Mouse (Mus musculus) forebrain, postnatal 0 days (tissue): ENCODE results near the gene Shc1. TPM values are rescaled to one million over a fixed set of nuclear protein-coding genes. Genes with fewer than 3 reads are reported as not detected.

Source experiments
- ATAC-seq: fragments of 200-750 bp; cut with Nextera tagmentation; 2 replicates; pipeline ENCODE4 v1.8.0; 2017; ENCODE audit warnings: mild to moderate bottlenecking, moderate library complexity
- DNase-seq: peaks from one replicate; pipeline ENCODE4 v3.0.0-alpha.2; 2015
- H3K27ac ChIP-seq: fragments of 300-500 bp; sonication (generic); 2 replicates; pipeline ENCODE4 v1.5.1; 2014; ENCODE audit warnings: low read depth, mild to moderate bottlenecking, antibody characterized with exemption, low read length, moderate library complexity, mixed read lengths
- H3K27me3 ChIP-seq: fragments of 300-500 bp; sonication (generic); 2 replicates; pipeline ENCODE4 v1.6.1; 2014; ENCODE audit warnings: mild to moderate bottlenecking, low read length, mixed read lengths; ENCODE audit not compliant: insufficient read depth
- H3K36me3 ChIP-seq: fragments of 300-500 bp; sonication (generic); 2 replicates; pipeline ENCODE4 v1.6.1; 2014; ENCODE audit warnings: mild to moderate bottlenecking, moderate library complexity; ENCODE audit not compliant: insufficient read depth
- H3K4me1 ChIP-seq: fragments of 300-500 bp; sonication (generic); 2 replicates; pipeline ENCODE4 v1.6.1; 2014; ENCODE audit warnings: antibody characterized with exemption; ENCODE audit not compliant: insufficient read depth
- H3K4me2 ChIP-seq: fragments of 300-500 bp; sonication (generic); 2 replicates; pipeline ENCODE4 v1.6.1; 2014; ENCODE audit warnings: low read depth, mild to moderate bottlenecking, moderate library complexity
- H3K4me3 ChIP-seq: fragments of 300-500 bp; sonication (generic); 2 replicates; pipeline ENCODE4 v1.5.1; 2014; ENCODE audit warnings: low read depth, low read length, mixed read lengths
- H3K9ac ChIP-seq: fragments of 300-500 bp; sonication (generic); 2 replicates; pipeline ENCODE4 v1.6.1; 2014; ENCODE audit warnings: mild to moderate bottlenecking
- H3K9me3 ChIP-seq: fragments of 300-500 bp; sonication (generic); 2 replicates; pipeline ENCODE4 v1.6.1; 2016; ENCODE audit warnings: low read length
- CTCF ChIP-seq: sonication (generic); IDR thresholded peaks from 2 replicates; pipeline ENCODE4 v1.5.1; 2016; ENCODE audit warnings: antibody characterized with exemption, control low read depth, low read depth
- WGBS: fragments of 180-500 bp; shearing (Covaris S2); extraction: QIAGEN DNeasy Blood & Tissue Kit; methylation state at CpG from one replicate; pipeline ENCODE4 v1.1.7; 2014; 5-methylcytosine and 5-hydroxymethylcytosine counted together
- polyA plus RNA-seq: library from polyadenylated mRNA; unstranded; fragments of >200 nt; fragmentation: Nextera tagmentation; extraction: Ambion mirVana; gene quantifications from 2 replicates; pipeline ENCODE4 v1.2.1, GENCODE M21; 2015
- total RNA-seq: library from RNA; depleted of rRNA; stranded (reverse); fragments of >200 nt; gene quantifications from 2 replicates; pipeline ENCODE4 v1.2.3, GENCODE M21; 2014

Shc1 gene
- total and polyA plus RNA-seq, 2 experiments from 2014 or later = 11.8 to 19.8 TPM

DNA sequence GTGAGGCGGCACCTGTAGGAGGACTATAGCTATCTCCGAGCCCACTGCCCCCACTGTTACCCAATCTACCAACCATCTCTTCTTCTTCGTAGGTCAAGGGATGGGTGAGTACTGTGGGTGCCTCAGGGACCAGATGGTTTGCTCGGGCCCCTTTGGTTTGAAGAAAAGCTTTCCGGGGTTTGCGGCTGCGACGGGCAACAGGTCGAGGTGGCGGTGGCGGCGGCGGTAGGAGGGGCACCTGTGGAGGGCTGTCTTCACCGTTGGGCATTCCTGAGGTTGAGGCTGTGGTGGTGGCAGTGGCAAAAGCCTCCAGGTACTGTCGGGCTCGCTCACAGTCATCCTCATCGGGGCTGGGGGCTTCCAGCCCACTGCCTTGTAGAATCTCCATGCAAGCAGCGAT lies 37.5 kb upstream of the Shc1 start:
- DNase-seq (no peak), ATAC-seq (no peak)
- no peak overlapping the region for H3K4me3 ChIP-seq
- no peaks in the 10 kb centered on the region for H3K9me3 ChIP-seq
- no peak overlapping the region for H3K4me2 ChIP-seq
- 95% methylated on average over 18 of the region's 18 CpGs for WGBS
- H3K27ac ChIP-seq = no peak overlapping the region
- H3K36me3 ChIP-seq = no peaks in the 10 kb centered on the region
- H3K4me1 ChIP-seq = peaks cover 4% of the 10 kb centered on the region
- no peak overlapping the region for H3K9ac ChIP-seq
- no peaks in the 10 kb centered on the region for H3K27me3 ChIP-seq
- no peak for TF ChIP-seq CTCF

DNA sequence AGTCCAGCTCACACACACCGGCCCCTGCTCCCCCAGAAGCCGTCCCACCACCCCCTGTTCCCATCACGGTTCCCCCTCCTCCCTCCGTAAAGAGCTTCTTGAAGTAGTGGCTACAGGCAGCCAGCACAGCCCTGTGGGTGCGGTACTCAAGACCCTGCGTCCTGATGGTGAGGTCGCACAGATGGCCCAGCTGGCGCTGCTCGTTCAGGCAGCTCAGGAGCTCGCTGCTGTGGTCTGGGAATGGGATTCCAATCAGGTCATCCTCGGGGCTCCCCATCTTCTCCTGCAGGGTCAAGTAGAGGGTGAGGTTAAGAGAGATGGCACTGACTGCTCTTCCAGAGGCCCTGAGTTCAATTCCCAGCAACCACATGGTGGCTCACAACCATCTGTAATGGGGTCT lies 37.0 kb upstream of the Shc1 start:
- ATAC-seq (no peak), DNase-seq (no peak)
- no peaks in the 10 kb centered on the region for H3K36me3 ChIP-seq
- TF ChIP-seq CTCF = no peak
- peaks cover 4% of the 10 kb centered on the region for H3K4me1 ChIP-seq
- no peak overlapping the region for H3K4me3 ChIP-seq
- no peaks in the 10 kb centered on the region for H3K9me3 ChIP-seq
- H3K27ac ChIP-seq = no peak overlapping the region
- 87% methylated on average over 11 of the region's 11 CpGs for WGBS
- no peak overlapping the region for H3K4me2 ChIP-seq
- no peak overlapping the region for H3K9ac ChIP-seq
- H3K27me3 ChIP-seq = no peaks in the 10 kb centered on the region

DNA sequence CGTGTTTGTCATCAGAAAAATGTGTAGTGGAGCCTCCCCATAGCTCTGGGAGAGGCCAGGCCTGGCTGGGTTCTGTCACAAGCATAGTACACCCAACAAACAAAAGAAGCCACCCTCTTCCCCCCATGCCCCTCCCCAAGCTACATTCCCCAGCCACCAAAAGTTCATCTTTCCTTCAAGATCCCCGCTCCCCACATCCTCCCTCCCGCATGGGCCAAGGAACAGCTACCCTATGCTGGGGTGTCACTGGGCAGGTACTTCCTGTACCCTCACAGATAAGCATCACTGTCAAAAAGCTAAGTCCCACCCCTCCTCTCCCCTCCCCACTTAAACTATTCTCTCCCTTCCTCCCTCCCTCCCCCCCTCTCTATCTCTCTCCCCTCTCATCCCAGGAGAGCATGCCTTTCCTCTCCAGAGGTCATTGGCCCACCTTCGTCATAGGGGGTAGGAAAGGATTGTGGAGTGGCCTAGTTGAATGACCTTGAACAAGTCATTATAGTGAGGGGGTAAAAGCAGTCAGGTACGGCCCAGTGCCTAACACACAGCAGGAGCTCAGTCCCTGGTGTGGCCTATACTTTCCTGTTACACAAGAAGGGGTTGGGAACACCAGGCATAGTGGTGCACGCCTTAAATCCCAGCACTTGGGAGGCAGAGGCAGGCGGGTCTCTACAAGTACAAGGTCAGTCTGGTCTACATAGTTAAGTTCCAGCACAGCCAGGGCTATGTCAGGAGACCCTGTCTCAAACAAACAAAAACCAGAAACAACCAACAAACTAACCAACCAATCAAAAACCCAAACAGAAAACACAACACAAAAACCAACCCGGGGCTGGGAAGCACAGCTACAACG lies 36.0 kb upstream of the Shc1 start:
- Histone ChIP-seq H3K4me1 (peaks cover 4% of the 10 kb centered on the region), H3K4me2 (no peak overlapping the region), H3K36me3 (no peaks in the 10 kb centered on the region), H3K9me3 (no peaks in the 10 kb centered on the region), H3K4me3 (no peak overlapping the region), H3K27me3 (no peaks in the 10 kb centered on the region), H3K27ac (no peak overlapping the region), H3K9ac (no peak overlapping the region)
- DNase-seq = no peak
- no peak for TF ChIP-seq CTCF
- no peak for ATAC-seq
- 87% methylated on average over 9 of the region's 9 CpGs for WGBS

DNA sequence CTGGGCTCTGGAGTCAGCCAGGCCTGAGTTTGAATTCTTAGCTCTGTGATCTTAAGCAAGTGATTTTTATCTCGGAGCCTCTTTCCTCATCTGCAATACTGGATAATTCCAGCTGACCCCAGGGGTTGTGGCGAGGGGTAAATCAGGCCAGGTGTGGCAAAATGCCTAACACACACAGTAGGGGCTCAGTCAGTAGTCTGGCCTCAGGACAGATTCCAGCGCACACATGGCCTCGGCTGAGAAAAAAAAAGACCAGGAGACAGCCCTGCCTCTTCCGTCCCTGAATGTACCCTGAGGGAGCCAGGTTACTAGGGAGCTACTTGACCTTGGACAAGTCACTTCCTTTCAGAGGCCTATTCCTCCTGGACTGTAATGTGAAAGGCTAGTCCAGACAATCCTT lies 35.3 kb upstream of the Shc1 start:
- no peak overlapping the region for H3K4me3 ChIP-seq
- H3K9me3 ChIP-seq = no peaks in the 10 kb centered on the region
- H3K4me1 ChIP-seq = peaks cover 3% of the 10 kb centered on the region
- no peak for ATAC-seq
- no peak overlapping the region for H3K9ac ChIP-seq
- TF ChIP-seq CTCF = no peak
- no peak overlapping the region for H3K4me2 ChIP-seq
- no peak overlapping the region for H3K27ac ChIP-seq
- no peak for DNase-seq
- H3K27me3 ChIP-seq = no peaks in the 10 kb centered on the region
- WGBS = 84% methylated on average over 5 of the region's 5 CpGs
- no peaks in the 10 kb centered on the region for H3K36me3 ChIP-seq

DNA sequence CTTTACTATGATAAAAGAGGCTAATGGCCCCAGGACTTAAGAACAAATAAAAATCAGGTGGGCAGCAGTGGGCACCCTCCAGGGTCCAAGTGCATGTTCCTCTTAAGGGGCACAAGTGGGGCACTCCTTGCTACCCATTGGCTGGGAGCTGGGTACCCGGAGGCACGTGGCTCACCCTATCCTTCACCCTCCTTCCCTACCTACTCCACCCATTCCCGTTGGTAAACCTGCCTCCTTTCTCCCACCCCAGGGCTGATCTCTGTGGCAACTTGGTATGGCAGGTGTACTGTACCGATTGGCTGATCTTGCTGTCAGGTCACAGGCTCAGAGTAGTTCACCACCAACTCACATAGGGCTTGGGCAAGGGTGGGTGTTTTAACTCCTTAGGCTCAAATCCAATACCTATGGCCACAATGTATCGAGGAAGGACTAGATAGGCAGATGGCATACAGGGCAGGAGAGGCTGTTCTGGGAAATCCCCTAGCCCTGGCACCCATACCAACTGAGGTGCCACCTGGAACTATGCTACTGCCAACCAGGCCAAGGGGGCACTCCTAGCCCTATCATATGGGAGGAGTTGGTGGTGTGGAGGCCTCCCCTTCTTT lies 34.5 kb upstream of the Shc1 start:
- Histone ChIP-seq H3K27me3 (no peaks in the 10 kb centered on the region), H3K9me3 (no peaks in the 10 kb centered on the region), H3K4me2 (no peak overlapping the region), H3K9ac (no peak overlapping the region), H3K4me1 (no peaks in the 10 kb centered on the region; the same call in 1 of the 2 replicates), H3K36me3 (no peaks in the 10 kb centered on the region), H3K4me3 (no peak overlapping the region), H3K27ac (no peak overlapping the region)
- WGBS = 81% methylated on average over 5 of the region's 5 CpGs
- ATAC-seq = no peak
- no peak for DNase-seq
- TF ChIP-seq CTCF = no peak

DNA sequence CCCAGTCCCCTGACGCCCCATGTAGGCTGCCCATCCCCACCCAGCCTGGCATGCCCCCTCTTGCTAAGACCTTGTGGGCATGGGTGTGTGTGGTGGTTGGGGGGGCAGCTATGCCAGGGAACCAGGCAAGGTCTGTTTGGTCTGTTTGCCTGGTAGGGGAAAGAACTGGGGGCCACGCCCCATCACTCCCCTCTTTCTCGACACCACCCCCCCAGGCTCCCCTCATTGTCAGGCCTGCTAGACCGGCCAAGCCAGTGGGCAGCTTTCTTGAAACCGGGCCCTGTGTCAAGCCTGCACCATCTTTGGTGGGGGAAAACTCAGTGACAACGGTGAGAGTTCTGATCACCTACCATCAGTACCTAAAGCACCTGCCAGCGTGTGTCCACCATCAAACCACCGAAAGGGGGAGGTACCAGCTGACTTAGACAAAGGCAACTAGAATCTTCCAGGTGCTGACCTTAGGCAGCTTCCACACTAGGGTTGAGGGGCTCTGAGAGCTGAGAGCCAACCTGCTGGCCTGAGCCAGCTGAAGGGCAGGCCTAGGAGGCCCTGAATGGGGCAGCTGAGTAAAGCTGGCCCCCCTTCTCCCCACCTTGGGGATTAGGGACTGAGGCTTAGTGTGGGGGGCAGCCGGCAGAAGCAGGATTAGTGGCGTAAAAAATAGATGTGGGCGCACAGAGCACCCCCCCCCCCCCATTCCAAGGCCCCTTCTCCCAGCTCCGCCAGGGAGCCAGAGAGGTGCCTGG lies 33.7 kb upstream of the Shc1 start:
- DNase-seq = no peak
- Histone ChIP-seq H3K4me1 (no peaks in the 10 kb centered on the region), H3K9me3 (no peaks in the 10 kb centered on the region), H3K9ac (no peak overlapping the region), H3K4me3 (no peak overlapping the region), H3K4me2 (no peak overlapping the region), H3K27ac (no peak overlapping the region), H3K36me3 (no peaks in the 10 kb centered on the region), H3K27me3 (no peaks in the 10 kb centered on the region)
- no peak for TF ChIP-seq CTCF
- 54% methylated on average over 12 of the region's 12 CpGs for WGBS
- ATAC-seq = no peak

DNA sequence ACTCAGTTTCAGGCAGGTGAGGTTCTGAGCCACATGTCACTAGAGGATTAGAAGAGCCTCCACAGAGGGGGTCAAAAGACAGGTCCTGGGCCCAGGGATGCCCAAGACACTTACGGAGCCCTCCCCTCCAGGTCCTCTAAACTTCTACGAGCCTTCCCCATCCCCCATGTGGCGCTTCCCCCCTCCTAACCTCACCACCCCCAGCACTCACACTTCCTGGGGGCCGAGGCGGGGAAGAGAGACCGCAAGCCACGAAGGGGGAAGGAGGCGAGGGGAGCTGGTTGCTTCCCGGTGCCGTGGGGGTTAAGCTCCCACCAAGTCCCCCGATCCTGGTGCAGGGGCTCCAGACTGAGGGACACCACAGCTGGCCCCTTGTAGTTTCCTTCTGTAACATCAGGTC lies 32.8 kb upstream of the Shc1 start:
- ATAC-seq (no peak), DNase-seq (no peak)
- Histone ChIP-seq H3K4me1 (no peaks in the 10 kb centered on the region), H3K4me2 (no peak overlapping the region), H3K27me3 (no peaks in the 10 kb centered on the region), H3K36me3 (no peaks in the 10 kb centered on the region), H3K4me3 (no peak overlapping the region), H3K9ac (no peak overlapping the region), H3K9me3 (no peaks in the 10 kb centered on the region), H3K27ac (no peak overlapping the region)
- whole genome bisulfite sequencing = 49% methylated on average over 11 of the region's 11 CpGs
- no peak for TF ChIP-seq CTCF
